Mouse (Mus musculus) thymus, postnatal 36 days (tissue): Measurements from ENCODE around the gene Myrip.
"Not testable (repeated sequence)": the region's sequence is repeated elsewhere in the genome, so short reads cannot be mapped to it uniquely, and the experiment has no call there.

Experiments
- DNase-seq, 2 experiments: peaks; one replicate each; pipeline ENCODE4 v3.0.0; 2022; ENCODE audit warnings: mixed read lengths in 2 of 2

Myrip gene

GRCm38 (mm10) chr9:120398289-120398688 lies 97.0 kb downstream of the Myrip start:
- DNase-seq: no peak

DNA sequence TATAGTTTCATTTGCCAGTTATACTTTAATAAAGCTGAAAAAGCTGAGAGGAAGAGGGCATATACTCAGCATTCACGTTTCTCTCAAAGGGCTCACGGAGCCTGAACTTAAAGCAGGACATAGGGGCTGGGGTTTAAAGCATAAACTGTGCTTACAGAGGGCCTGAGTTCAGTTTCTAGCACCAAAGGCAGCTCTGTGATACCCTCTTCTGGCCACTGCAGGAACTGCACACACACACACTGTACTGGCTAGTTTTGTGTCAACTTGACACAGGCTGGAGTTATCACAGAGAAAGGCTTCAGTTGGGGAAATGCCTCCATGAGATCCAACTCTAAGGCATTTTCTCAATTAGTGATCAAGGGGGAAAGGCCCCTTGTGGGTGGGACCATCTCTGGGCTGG lies 98.2 kb downstream of the Myrip start:
- DNase-seq: not testable (repeated sequence)

GRCm38 (mm10) chr9:120402368-120402767 lies 101.1 kb downstream of the Myrip start:
- no peak for DNase-seq

DNA sequence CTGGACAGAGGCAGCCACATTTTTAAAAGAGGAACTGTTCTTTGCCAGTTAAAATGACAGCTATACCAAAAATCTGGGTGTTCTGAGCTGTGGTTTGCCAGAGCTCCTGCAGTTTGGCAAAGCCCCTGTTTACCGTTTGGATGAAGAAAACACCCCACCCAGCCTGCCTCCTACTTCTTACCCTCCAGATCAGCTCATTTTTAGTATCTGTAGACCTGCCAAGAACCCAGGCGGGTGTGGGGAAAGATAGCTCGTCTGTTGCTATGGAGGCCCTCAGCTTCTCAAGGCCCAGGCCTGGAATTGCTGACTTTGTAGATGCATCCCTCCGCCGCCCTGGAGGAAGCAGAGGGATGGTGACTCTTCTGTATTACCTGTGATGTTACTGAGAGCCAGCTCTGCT lies 102.3 kb downstream of the Myrip start:
- DNase-seq: no peak

GRCm38 (mm10) chr9:120409663-120410181 lies 108.4 kb downstream of the Myrip start:
- no peak for DNase-seq

DNA sequence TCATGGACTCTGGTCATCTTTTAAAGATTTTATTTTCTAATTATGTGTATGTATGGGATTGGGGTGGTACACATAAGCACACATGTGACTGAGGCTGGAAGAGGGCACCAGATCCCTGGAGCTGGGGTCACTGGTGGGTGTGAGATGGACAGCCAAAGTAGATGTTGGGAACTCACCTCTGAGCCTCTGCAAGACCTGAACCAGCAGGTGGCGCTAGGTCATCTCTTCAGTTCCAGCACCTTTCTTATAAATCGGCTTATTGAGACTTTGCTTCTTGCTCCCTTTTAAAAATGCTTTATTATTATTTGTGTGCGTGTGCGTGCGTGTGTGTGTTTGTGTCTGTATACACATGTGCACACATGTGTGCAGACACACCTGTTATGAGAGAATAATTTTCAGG lies 109.1 kb downstream of the Myrip start:
- peak; percentile 45 to 56 for DNase-seq

GRCm38 (mm10) chr9:120415504-120415903 lies 114.2 kb downstream of the Myrip start:
- peak; percentile 77 to 79 for DNase-seq

DNA sequence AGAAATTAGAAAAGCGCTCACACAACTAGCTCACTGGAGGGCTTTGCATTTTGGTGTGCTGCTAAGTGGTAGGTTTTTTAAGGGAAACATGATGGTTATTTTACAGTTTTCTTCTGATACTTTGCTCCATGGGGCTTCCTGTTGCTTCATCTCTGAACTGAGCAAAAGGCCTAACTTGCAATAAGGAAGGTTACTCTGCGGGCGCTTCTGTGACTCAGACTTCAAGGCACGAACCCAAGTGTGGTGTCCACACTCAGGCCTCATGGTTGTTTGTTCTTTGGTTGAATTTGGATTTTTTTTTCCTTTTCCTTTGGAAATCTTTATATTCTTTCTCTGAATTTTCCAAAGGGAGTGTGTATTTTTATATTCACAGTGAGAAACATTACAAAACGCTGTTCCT lies 114.8 kb downstream of the Myrip start:
- DNase-seq: no peak

- no peak for DNase-seq
Observed at GRCm38 (mm10) chr9:120416729-120417128, 115.4 kb downstream of the Myrip start.

GRCm38 (mm10) chr9:120418582-120418981 lies 117.3 kb downstream of the Myrip start:
- DNase-seq: no peak

DNA sequence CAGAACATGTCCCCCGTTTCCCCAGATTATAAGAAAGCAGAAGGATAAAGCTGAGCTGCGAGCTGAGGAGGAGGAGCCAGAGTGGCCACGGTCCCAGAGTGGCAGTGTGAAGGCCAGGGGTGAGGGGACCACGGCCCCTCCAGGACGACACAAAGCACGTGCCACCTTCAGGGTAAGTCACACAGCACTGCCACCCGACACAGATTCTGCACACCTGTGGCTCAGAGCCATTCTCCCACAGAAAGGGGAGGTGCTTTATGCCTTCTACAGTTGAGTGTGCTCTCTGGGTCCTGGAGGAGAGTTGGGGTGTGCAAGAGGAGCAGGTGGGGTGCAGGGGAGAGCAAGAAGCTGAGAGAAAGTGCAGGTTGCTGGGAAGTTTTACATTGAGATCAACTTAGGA lies 123.3 kb downstream of the Myrip start:
- no peak for DNase-seq

GRCm38 (mm10) chr9:120425768-120426167 lies 124.5 kb downstream of the Myrip start:
- DNase-seq: peak; percentile 53 to 63

DNA sequence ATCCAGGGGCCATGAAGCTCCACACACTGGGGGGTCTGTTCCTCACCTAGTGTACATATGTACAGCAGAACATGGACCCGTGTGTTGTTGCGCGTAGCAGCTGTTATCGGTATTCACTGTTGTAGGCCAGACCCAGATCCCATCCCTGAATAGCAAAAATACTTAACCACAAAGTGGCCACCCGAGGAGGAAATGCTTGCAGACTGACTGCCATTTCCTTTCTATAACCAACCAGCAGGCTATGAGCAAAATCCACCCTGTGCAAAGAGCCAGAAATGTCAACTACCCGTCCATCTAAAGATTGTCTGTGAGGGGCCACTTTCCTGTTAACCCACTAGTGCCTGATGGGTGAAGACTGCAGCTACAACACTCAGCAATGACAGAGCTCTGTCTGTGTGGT lies 126.9 kb downstream of the Myrip start:
- DNase-seq: no peak

DNA sequence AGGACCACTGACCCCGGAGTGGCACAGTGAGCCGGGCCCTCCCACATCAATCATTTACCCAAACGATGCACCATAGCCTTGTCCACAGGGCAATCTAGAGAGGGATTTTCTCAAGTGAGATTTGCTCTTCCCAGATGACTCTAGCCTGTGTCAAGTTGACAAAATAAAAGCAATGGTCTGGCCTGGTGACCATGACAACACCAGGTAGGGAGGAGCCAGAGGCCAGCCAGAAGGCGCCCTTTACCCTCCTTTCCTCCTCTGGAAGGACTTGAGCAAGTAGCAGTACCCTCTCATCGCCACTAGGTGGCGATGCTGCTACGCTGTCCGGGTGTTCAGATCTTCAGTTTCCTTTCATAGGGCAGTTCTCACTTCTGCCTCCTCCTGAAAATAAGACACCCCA lies 132.4 kb downstream of the Myrip start:
- DNase-seq: peak; percentile 64 to 69

GRCm38 (mm10) chr9:120435841-120436240 lies 134.5 kb downstream of the Myrip start:
- no peak for DNase-seq

DNA sequence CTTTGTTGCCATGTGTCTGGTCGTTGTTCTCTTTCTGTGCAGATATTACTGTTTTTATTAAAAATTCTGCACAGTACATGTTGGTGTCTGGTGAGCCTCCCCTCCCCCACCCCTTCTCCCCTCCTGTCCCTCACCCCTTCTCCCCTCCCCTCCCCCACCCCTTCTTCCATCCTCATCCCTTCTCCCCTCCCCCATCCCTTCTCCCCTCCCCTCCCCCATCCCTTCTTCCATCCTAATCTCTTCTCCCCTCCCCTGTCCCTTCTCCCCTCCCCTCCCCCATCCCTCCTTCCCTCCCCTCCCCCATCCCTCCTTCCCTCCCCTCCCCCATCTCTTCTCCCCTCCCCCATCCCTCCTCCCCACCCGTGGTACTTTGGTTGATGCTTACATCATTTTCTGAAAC lies 135.5 kb downstream of the Myrip start:
- no peak for DNase-seq

DNA sequence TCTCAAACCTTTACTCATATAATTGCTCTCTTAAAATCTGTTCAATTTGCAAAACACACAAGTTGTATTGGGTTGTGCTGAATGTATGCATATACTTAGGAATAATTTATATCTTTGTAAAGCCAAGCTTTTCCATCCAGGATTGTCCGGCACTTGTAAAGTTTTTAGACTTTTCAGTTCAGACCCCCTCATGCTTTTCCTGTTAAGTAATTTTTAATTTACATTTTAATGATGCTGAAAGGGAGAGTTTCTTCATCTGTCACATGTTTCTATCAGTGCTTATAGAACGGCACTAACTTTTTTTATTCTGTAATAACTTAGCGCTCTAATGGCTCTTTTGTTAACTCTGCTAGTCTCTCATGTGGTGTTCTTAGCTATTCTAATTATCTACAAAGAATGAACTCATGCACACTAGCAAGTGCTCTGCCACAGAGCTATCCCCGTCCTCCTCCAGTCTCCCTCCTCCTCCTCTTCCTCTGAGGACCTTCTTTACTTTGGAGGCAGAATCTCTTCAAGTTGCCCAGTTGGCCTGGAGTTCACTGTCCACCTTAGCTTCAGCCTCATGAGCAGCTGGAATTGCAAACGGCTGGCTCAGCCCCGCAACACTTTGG lies 136.1 kb downstream of the Myrip start:
- no peak for DNase-seq

- no peak for DNase-seq
Observed at GRCm38 (mm10) chr9:120438350-120438749, 137.0 kb downstream of the Myrip start.

DNA sequence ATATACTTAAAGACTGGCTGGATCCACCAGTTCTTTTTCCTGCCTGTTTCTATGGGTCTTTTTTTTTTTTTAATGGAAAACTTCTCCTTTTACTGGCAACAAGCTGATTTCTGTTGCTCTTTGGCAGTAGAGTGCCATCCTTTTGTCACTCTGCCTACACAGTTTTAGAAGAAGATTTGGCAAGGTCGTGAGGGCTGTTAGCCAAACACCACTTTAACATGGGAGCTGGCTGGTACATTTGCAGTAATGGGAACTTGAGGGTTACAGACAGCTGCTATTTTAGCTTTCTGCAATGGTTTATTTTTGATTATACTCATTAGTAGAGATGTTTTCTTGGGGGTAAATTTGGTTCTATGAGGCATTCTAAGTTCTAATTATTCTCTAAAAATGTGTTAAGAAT lies 137.5 kb downstream of the Myrip start:
- no peak for DNase-seq

GRCm38 (mm10) chr9:120444642-120445041 lies 143.3 kb downstream of the Myrip start:
- no peak for DNase-seq

GRCm38 (mm10) chr9:120449696-120450329 lies 148.5 kb downstream of the Myrip start:
- DNase-seq: no peak

DNA sequence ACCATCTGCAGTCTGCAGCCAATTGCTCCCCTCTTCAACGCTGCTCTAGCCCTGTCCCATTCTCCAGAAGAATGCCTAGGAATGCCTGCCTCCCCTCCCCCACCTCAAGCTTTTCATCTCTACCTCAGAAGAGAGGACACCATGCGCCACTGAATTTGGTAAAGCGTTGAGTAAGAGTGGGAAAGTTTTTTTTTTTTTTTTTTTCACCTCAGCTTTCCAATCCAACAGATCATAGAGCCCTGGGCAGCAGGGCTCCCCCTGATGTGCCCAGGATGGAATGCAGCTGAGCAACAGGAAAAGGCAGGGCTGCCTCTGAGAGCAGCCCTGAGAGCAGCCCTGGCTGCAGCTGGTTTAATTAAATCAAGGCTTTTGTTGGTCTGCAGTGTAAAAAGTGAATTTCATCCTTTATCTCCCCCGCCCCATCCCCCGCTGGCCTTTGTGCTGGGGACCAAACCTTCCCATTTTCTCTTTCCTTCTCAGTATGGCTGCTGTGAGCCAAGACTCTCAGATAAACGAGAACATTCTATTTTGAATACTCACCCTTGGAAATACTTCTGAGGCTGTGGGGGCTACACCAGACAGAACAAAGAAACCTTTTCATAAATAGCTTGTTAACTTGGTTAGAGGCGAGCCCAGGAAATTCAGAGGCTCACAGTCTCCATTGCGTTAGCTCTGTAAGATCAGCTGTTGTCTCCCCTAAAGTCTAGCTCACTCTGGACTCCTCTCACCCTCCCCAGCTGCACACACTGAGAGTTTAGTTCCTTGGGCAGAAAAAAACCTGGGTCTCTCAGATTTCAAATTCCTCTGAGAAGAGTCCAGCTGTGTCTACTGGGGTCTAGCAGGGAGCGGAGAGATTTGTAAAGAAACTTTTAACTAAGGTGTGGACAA lies 154.7 kb downstream of the Myrip start:
- DNase-seq: no peak

DNA sequence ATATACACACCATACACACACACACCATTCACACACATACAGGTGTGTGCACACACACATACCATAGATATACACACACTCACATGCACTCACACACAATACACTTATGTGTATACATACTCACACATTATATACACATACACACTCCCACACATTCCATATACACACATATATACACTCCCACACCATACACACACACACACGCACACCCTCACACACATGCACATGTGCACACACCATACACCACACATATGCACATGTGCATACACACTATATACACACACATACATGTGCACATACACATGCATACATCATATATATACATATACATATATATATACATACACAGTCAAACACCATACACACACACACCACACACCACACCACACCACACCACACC lies 169.1 kb downstream of the Myrip start:
- DNase-seq: no peak

- DNase-seq: no peak
Observed at GRCm38 (mm10) chr9:120481644-120482043, 180.3 kb downstream of the Myrip start.
